Mouse (Mus musculus): ENCODE measurements around the gene Sdk2. TPM values are rescaled to one million over a fixed set of nuclear protein-coding genes. Genes with fewer than 3 reads are reported as not detected.

The Sdk2 gene
- polyA plus RNA-seq, 1 experiment from 2014 or later, result 1.5 TPM

DNA sequence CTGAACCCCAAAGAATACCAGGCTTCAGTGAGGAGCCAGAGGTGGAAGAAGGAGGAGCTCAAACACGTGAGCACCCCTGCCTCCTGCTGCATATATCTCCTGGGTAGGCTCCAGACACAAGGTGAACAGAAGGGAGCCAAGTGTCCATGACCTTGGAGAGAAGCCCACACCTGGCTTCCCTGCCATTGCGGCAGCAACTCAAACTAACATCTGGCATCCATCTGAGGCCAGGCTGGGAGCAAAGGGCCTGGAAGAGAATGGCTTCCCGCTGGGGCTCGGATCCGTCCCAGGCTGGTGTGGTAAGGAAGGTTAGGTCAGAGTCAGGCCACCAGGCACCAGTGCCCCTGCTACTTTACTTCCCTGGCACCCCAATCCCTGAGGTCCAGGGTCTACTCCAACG lies 338.9 kb downstream of the Sdk2 start:
- H3K27ac ChIP-seq, result no peak overlapping the region
- H3K36me3 ChIP-seq (replicated peaks), result peaks cover 97% of the 10 kb centered on the region
- peaks cover 75% of the 10 kb centered on the region for H3K4me1 ChIP-seq
- no peaks in the 10 kb centered on the region for H3K9me3 ChIP-seq
- H3K4me3 ChIP-seq, result no peak overlapping the region
- no peak for DNase-seq (ENCODE audit: extremely low spot score, low spot score)
- 74% methylated on average over 6 of the region's 6 CpGs for WGBS
- H3K27me3 ChIP-seq (ENCODE audit: poor library complexity, severe bottlenecking), result no peaks in the 10 kb centered on the region

DNA sequence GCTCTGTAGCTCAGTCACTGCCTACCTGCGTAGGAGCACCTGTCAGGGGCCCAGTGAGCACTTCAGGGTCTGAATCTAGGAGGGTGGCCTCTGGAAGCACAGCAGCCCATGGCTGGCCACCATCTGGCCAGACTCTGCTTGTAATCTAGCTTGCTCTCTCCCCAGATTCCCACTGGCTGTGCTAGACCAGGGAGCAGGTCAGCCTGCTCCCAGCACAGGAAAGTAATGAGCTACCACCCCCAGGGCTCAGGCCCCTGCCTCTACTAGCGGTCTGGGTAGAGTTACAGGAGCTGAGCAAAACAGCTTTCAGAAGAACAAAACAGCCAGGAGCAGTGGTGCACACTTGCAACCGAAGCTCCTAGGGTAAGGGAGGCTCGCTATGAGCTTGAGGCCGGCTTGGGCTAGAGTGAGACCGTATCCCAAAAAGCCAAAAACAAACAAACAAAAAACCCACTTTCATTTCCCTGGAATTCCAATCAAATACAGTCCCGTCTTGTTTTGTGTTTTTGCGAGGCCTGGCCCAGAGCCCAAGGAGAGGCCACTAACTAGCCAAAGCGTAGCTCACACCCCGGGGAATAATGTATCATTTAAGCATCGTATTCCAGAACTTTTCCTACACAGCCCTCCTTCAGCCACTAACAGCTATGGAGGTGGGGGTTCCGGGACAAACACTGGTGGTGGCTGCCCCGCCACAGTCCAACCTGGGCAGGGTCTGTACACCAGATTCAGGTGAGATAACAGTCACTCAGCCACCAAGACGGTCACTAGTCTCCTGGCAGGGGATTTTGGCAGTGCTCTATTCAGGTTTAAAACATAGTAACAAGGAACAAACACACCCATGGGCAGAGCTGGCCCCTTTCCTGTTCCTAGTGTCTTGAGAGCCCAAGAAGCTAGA lies 339.6 kb downstream of the Sdk2 start:
- 91% methylated on average over 14 of the region's 14 CpGs for WGBS
- Histone ChIP-seq H3K27me3 (ENCODE audit: poor library complexity, severe bottlenecking) (no peaks in the 10 kb centered on the region), H3K4me3 (no peak overlapping the region), H3K9me3 (no peaks in the 10 kb centered on the region), H3K36me3 (replicated peaks) (peaks cover 90% of the 10 kb centered on the region), H3K4me1 (peaks cover 67% of the 10 kb centered on the region), H3K27ac (no peak overlapping the region)
- no peak for DNase-seq (ENCODE audit: extremely low spot score, low spot score)
